In the genomic region with DNA sequence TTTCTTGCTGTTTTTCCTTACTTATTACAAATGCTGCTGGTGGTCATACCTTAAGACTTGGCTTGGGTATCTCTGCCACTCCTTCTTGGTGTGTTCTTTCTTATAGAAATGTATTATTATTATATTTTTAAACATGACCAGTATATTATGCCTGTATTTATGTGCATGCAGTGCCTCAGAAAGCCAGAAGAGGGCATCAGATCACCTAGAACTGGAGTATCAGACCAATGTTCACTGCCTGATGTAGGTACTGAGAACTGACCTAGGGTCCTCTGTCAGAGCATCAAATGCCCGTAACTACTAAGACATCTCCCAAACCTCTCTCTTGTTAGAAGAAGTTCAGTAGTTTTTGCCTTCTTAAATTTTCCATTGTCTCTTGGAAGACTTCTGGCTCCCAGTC, we compare ENCODE assay signal across 14 mouse cellular contexts.
DNase-seq lines count a peak whose midpoint lies in the region.
"Had no signal": no experiment of that assay in that cellular context is flagged by ENCODE, and none has a peak within 500 bp of the region (broad histone marks: within the 10 kb centered on the region; RNA-seq: fewer than 3 reads in every experiment).

No protein-coding gene starts in this region.

- DNase-seq in adrenal gland, postnatal 36 days = peak; percentile 1 to 4
- DNase-seq in adrenal gland, adult 18-20 months (ENCODE audit: low spot score in 2 of 2) = no peak
- peak; percentile 15 for DNase-seq in kidney, postnatal 10 days
- DNase-seq in kidney, adult 11 months = no peak
- DNase-seq in retina, embryonic 14.5 days (ENCODE audit: low spot score) = peak; percentile 30
- DNase-seq in retina, postnatal 1 day = no peak
- peak; percentile 15 for DNase-seq in mesoderm, embryonic 11.5 days (ENCODE audit: low read depth, low spot score)
- DNase-seq in thymus, postnatal 25 days = no peak
- DNase-seq: adrenal gland, postnatal 14 days; cerebellum, adult 9-10 months; gastrocnemius, postnatal 36 days; heart, postnatal 4 days; kidney, adult 2 months; lung, postnatal 14 days had no signal

Comparison
In these comparisons a context has a peak if more than half of its experiments do, and no peak if none do; other contexts are left out.
1. DNase-seq: peak in adrenal gland, postnatal 36 days (2 of 2), kidney, postnatal 10 days (single experiment), retina, embryonic 14.5 days (single experiment) and mesoderm, embryonic 11.5 days (single experiment); none in adrenal gland, adult 18-20 months (0 of 2), kidney, adult 11 months (single experiment), retina, postnatal 1 day (single experiment) and thymus, postnatal 25 days (single experiment).